In genomic region chr12:116273733-116274132, GRCm38 (mm10) we compare ENCODE assay signal across 25 mouse cellular contexts. TPM values are rescaled to one million over a fixed set of nuclear protein-coding genes. Genes with fewer than 3 reads are reported as not detected.
DNase-seq lines count a peak whose midpoint lies in the region; ATAC-seq and TF ChIP-seq lines count a peak whose summit lies in the region.
"Had no signal": no experiment of that assay in that cellular context is flagged by ENCODE, and none has a peak within 500 bp of the region (broad histone marks: within the 10 kb centered on the region; RNA-seq: fewer than 3 reads in every experiment).

No protein-coding gene starts in this region.

- TF ChIP-seq POLR2A in lung, adult 2 months (IDR thresholded peaks at IDR 0.05; ENCODE audit: borderline replicate concordance, extremely low read depth, low read depth, low read length): no peak
- no peak for TF ChIP-seq POLR2A in brain, embryonic 14.5 days (IDR thresholded peaks at IDR 0.05; ENCODE audit: borderline replicate concordance, extremely low read depth, insufficient read depth, insufficient read length, poor library complexity, severe bottlenecking)

- DNase-seq in lung, adult 18-20 months: peak; percentile 9 to 18
- DNase-seq in lung, adult 2 months: no peak
- DNase-seq in lung, postnatal 0 days (ENCODE audit: low spot score): peak; percentile 36
- DNase-seq in lung, postnatal 10 days: no peak
- DNase-seq in brain, embryonic 14.5 days (ENCODE audit: low read depth): peak; percentile 7
- DNase-seq: adrenal gland, adult 2 months; adrenal gland, postnatal 10 days; adrenal gland, postnatal 25 days; cerebellum, adult 11 months; cerebellum, adult 18-20 months; cerebellum, adult 8-10 months; cerebellum, adult 9-11 months; cerebellum, postnatal 14 days; cerebellum, postnatal 36 days; embryo, embryonic 11 days had no signal

- no peak overlapping the region for H3K27ac ChIP-seq in lung, postnatal 0 days (ENCODE audit: low read length)
- H3K27ac ChIP-seq in hindbrain, embryonic 16.5 days (ENCODE audit: low read depth, low read length): no peak overlapping the region
- H3K27ac ChIP-seq: embryonic facial prominence, embryonic 13.5 days; embryonic facial prominence, embryonic 15.5 days; forebrain, embryonic 10.5 days; forebrain, embryonic 12.5 days had no signal

- H3K4me2 ChIP-seq in lung, postnatal 0 days (replicated peaks; ENCODE audit: low read depth, low read length): no peak overlapping the region
- no peak overlapping the region for H3K4me2 ChIP-seq in hindbrain, embryonic 16.5 days (ENCODE audit: low read length)
- H3K4me2 ChIP-seq: embryonic facial prominence, embryonic 13.5 days; embryonic facial prominence, embryonic 15.5 days; forebrain, embryonic 12.5 days had no signal

- no peak overlapping the region for H3K4me3 ChIP-seq in lung, adult 2 months (replicated peaks; ENCODE audit: extremely low read depth, low read depth, low read length)
- no peak overlapping the region for H3K4me3 ChIP-seq in lung, postnatal 0 days (ENCODE audit: low read depth, low read length)
- H3K4me3 ChIP-seq in hindbrain, embryonic 16.5 days (ENCODE audit: low read length): no peak overlapping the region
- H3K4me3 ChIP-seq: embryonic facial prominence, embryonic 13.5 days; embryonic facial prominence, embryonic 15.5 days; erythroblast, embryonic 14.5 days; forebrain, embryonic 10.5 days; forebrain, embryonic 12.5 days had no signal

- no peaks in the 10 kb centered on the region for H3K27me3 ChIP-seq in lung, postnatal 0 days (replicated peaks; ENCODE audit: insufficient read depth, low read length)
- H3K27me3 ChIP-seq in hindbrain, embryonic 16.5 days (replicated peaks; ENCODE audit: control insufficient read depth, insufficient read depth, low read length): no peaks in the 10 kb centered on the region
- H3K27me3 ChIP-seq: embryonic facial prominence, embryonic 13.5 days; embryonic facial prominence, embryonic 15.5 days; forebrain, embryonic 12.5 days had no signal

- no peak for TF ChIP-seq EP300 in lung, postnatal 0 days (IDR thresholded peaks at IDR 0.05)

- no peak for TF ChIP-seq CTCF in lung, adult 2 months (IDR thresholded peaks at IDR 0.05; ENCODE audit: insufficient read depth, low read length)
- TF ChIP-seq CTCF in lung, postnatal 0 days (IDR thresholded peaks at IDR 0.05): no peak
- TF ChIP-seq CTCF in brain, embryonic 14.5 days (IDR thresholded peaks at IDR 0.05; ENCODE audit: borderline replicate concordance, extremely low read depth, insufficient read depth, insufficient read length): no peak

- no peak overlapping the region for H3K9ac ChIP-seq in lung, postnatal 0 days (replicated peaks; ENCODE audit: low read depth)
- H3K9ac ChIP-seq in hindbrain, embryonic 16.5 days (ENCODE audit: low read depth, low read length): no peak overlapping the region
- H3K9ac ChIP-seq: embryonic facial prominence, embryonic 13.5 days; embryonic facial prominence, embryonic 15.5 days; forebrain, embryonic 12.5 days had no signal

- no peaks in the 10 kb centered on the region for H3K4me1 ChIP-seq in lung, adult 2 months (ENCODE audit: control insufficient read depth, insufficient read depth, low read length)
- H3K4me1 ChIP-seq in lung, postnatal 0 days (ENCODE audit: insufficient read depth, low read depth, low read length): no peaks in the 10 kb centered on the region
- H3K4me1 ChIP-seq in hindbrain, embryonic 16.5 days (ENCODE audit: control insufficient read depth, insufficient read depth, low read depth, low read length): no peaks in the 10 kb centered on the region
- H3K4me1 ChIP-seq: embryonic facial prominence, embryonic 13.5 days; embryonic facial prominence, embryonic 15.5 days; forebrain, embryonic 10.5 days; forebrain, embryonic 12.5 days had no signal

- 49% methylated on average over 1 of the region's 1 CpGs for WGBS in lung, adult 2 months
- WGBS in lung, postnatal 0 days: 33% methylated on average over 1 of the region's 1 CpGs
- 63% methylated on average over 1 of the region's 1 CpGs for WGBS in hindbrain, embryonic 16.5 days

- no peaks in the 10 kb centered on the region for H3K36me3 ChIP-seq in lung, postnatal 0 days (ENCODE audit: insufficient read depth, low read length)
- H3K36me3 ChIP-seq in hindbrain, embryonic 16.5 days (ENCODE audit: control insufficient read depth, insufficient read depth, low read length): no peaks in the 10 kb centered on the region
- H3K36me3 ChIP-seq: embryonic facial prominence, embryonic 13.5 days; embryonic facial prominence, embryonic 15.5 days; forebrain, embryonic 10.5 days; forebrain, embryonic 12.5 days had no signal

- ATAC-seq in lung, postnatal 0 days: peak; percentile 53; the same call in 1 of the 2 replicates
- no peak for ATAC-seq in hindbrain, embryonic 16.5 days
- ATAC-seq: forebrain, embryonic 14.5 days; forebrain, embryonic 16.5 days had no signal

- no peaks in the 10 kb centered on the region for H3K9me3 ChIP-seq in lung, postnatal 0 days (ENCODE audit: low read length)
- no peaks in the 10 kb centered on the region for H3K9me3 ChIP-seq in hindbrain, embryonic 16.5 days (ENCODE audit: control insufficient read depth, low read length)
- H3K9me3 ChIP-seq: embryonic facial prominence, embryonic 13.5 days; embryonic facial prominence, embryonic 15.5 days; forebrain, embryonic 10.5 days; forebrain, embryonic 12.5 days had no signal

RNA-seq across cellular contexts. Expression of gene Gm11027, which starts 1.5 kb away (rescaled TPM):
- not detected in 2 replicates for polyA plus RNA-seq in lung, adult 2 months (2012; rRNA removed)
- polyA plus RNA-seq in lung, postnatal 0 days (2015; fragmentation: Nextera tagmentation; extraction: Ambion mirVana): not detected in 2 replicates
- polyA plus RNA-seq in brain, embryonic 14.5 days (2012; rRNA removed): not detected in 2 replicates
- polyA plus RNA-seq in hindbrain, embryonic 16.5 days (2015; fragmentation: Nextera tagmentation; extraction: Ambion mirVana): not detected in 2 replicates
- polyA plus RNA-seq: adrenal gland, adult 2 months; C2C12; embryonic facial prominence, embryonic 11.5 days; embryonic facial prominence, embryonic 13.5 days; embryonic facial prominence, embryonic 15.5 days; erythroblast, embryonic 14.5 days; forebrain, embryonic 10.5 days; forebrain, embryonic 12.5 days; forebrain, embryonic 14.5 days; forebrain, embryonic 16.5 days had no signal

RNA-seq across cellular contexts. Expression of gene Esyt2, which starts 7.3 kb away (rescaled TPM):
- polyA plus RNA-seq in lung, adult 2 months (2012; rRNA removed): 13.9 and 15.0 TPM in 2 replicates
- 16.7 and 17.2 TPM in 2 replicates for polyA plus RNA-seq in lung, postnatal 0 days (2015; fragmentation: Nextera tagmentation; extraction: Ambion mirVana)
- 8.5 and 13.4 TPM in 2 replicates for polyA plus RNA-seq in brain, embryonic 14.5 days (2012; rRNA removed)
- 10.3 and 12.0 TPM in 2 replicates for polyA plus RNA-seq in hindbrain, embryonic 16.5 days (2015; fragmentation: Nextera tagmentation; extraction: Ambion mirVana)

RNA-seq across cellular contexts. Expression of gene Wdr60, which starts 10.9 kb away (rescaled TPM):
- polyA plus RNA-seq in lung, adult 2 months (2012; rRNA removed): 5.7 and 7.5 TPM in 2 replicates
- polyA plus RNA-seq in lung, postnatal 0 days (2015; fragmentation: Nextera tagmentation; extraction: Ambion mirVana): 15.4 and 16.6 TPM in 2 replicates
- polyA plus RNA-seq in brain, embryonic 14.5 days (2012; rRNA removed): 12.7 and 15.8 TPM in 2 replicates
- polyA plus RNA-seq in hindbrain, embryonic 16.5 days (2015; fragmentation: Nextera tagmentation; extraction: Ambion mirVana): 17.0 and 18.3 TPM in 2 replicates

Comparison
In these comparisons a context has a peak if more than half of its experiments do, and no peak if none do; other contexts are left out.
1. DNase-seq: peak in lung, adult 18-20 months (2 of 2), lung, postnatal 0 days (single experiment) and brain, embryonic 14.5 days (single experiment); none in lung, adult 2 months (single experiment) and lung, postnatal 10 days (single experiment).